Mouse (Mus musculus): ENCODE data around the gene Sart3. TPM values are rescaled to one million over a fixed set of nuclear protein-coding genes. Genes with fewer than 3 reads are reported as not detected.

Sart3 gene
- polyA plus RNA-seq, 1 experiment, result 47.5 TPM

GRCm38 (mm10) chr5:113748556-113749331, 23.6 kb downstream of the Sart3 start:
- Histone ChIP-seq H3K27ac (ENCODE audit: control insufficient read depth, insufficient read depth, low read length) (no peak overlapping the region), H3K27me3 (ENCODE audit: control insufficient read depth, insufficient read depth, low read length) (no peaks in the 10 kb centered on the region), H3K4me1 (replicated peaks; ENCODE audit: control insufficient read depth, insufficient read depth, low read length) (no peaks in the 10 kb centered on the region), H3K36me3 (ENCODE audit: control insufficient read depth, insufficient read depth, low read length) (peaks cover 88% of the 10 kb centered on the region), H3K4me3 (ENCODE audit: control insufficient read depth, insufficient read depth, low read length) (no peak overlapping the region)
- 96% methylated on average over 13 of the region's 13 CpGs for WGBS
- TF ChIP-seq POLR2A (IDR thresholded peaks at IDR 0.05; ENCODE audit: control insufficient read depth, extremely low read depth, insufficient read depth, low read length, poor library complexity), result no peak
- no peak for TF ChIP-seq CTCF (IDR thresholded peaks at IDR 0.05; ENCODE audit: borderline replicate concordance, control insufficient read depth, extremely low read depth, insufficient read depth, low read length, poor library complexity)
- no peak for DNase-seq

GRCm38 (mm10) chr5:113747629-113748028, 24.7 kb downstream of the Sart3 start:
- TF ChIP-seq CTCF (IDR thresholded peaks at IDR 0.05; ENCODE audit: borderline replicate concordance, control insufficient read depth, extremely low read depth, insufficient read depth, low read length, poor library complexity) (peak; percentile 50; the same call in 1 of the 2 replicates), POLR2A (IDR thresholded peaks at IDR 0.05; ENCODE audit: control insufficient read depth, extremely low read depth, insufficient read depth, low read length, poor library complexity) (no peak)
- peaks cover 89% of the 10 kb centered on the region for H3K36me3 ChIP-seq (ENCODE audit: control insufficient read depth, insufficient read depth, low read length)
- no peak overlapping the region for H3K4me3 ChIP-seq (ENCODE audit: control insufficient read depth, insufficient read depth, low read length)
- no peaks in the 10 kb centered on the region for H3K4me1 ChIP-seq (replicated peaks; ENCODE audit: control insufficient read depth, insufficient read depth, low read length)
- H3K27ac ChIP-seq (ENCODE audit: control insufficient read depth, insufficient read depth, low read length), result no peak overlapping the region
- no peaks in the 10 kb centered on the region for H3K27me3 ChIP-seq (ENCODE audit: control insufficient read depth, insufficient read depth, low read length)
- no peak for DNase-seq
- WGBS, result 97% methylated on average over 5 of the region's 5 CpGs

- no peak for TF ChIP-seq POLR2A (IDR thresholded peaks at IDR 0.05; ENCODE audit: control insufficient read depth, extremely low read depth, insufficient read depth, low read length, poor library complexity)
- TF ChIP-seq CTCF (IDR thresholded peaks at IDR 0.05; ENCODE audit: borderline replicate concordance, control insufficient read depth, extremely low read depth, insufficient read depth, low read length, poor library complexity), result no peak
Measured at GRCm38 (mm10) chr5:113737607-113738237, 34.6 kb downstream of the Sart3 start.

GRCm38 (mm10) chr5:113736522-113737164, 35.7 kb downstream of the Sart3 start:
- peaks cover 5% of the 10 kb centered on the region; the same call in 1 of the 2 replicates for H3K36me3 ChIP-seq (ENCODE audit: control insufficient read depth, insufficient read depth, low read length)
- H3K27ac ChIP-seq (ENCODE audit: control insufficient read depth, insufficient read depth, low read length), result no peak overlapping the region
- DNase-seq, result no peak
- no peaks in the 10 kb centered on the region for H3K27me3 ChIP-seq (ENCODE audit: control insufficient read depth, insufficient read depth, low read length)
- 70% methylated on average over 15 of the region's 15 CpGs for WGBS
- H3K4me3 ChIP-seq (ENCODE audit: control insufficient read depth, insufficient read depth, low read length), result peak overlapping the region; percentile 58
- TF ChIP-seq POLR2A (IDR thresholded peaks at IDR 0.05; ENCODE audit: control insufficient read depth, extremely low read depth, insufficient read depth, low read length, poor library complexity) (no peak), CTCF (IDR thresholded peaks at IDR 0.05; ENCODE audit: borderline replicate concordance, control insufficient read depth, extremely low read depth, insufficient read depth, low read length, poor library complexity) (no peak)
- H3K4me1 ChIP-seq (replicated peaks; ENCODE audit: control insufficient read depth, insufficient read depth, low read length), result peaks cover 15% of the 10 kb centered on the region

More at GRCm38 (mm10) chr5:113737607-113738237, 34.6 kb downstream of the Sart3 start:
- 96% methylated on average over 11 of the region's 11 CpGs for WGBS
- H3K27me3 ChIP-seq (ENCODE audit: control insufficient read depth, insufficient read depth, low read length), result no peaks in the 10 kb centered on the region
- H3K36me3 ChIP-seq (ENCODE audit: control insufficient read depth, insufficient read depth, low read length), result peaks cover 12% of the 10 kb centered on the region; the same call in 1 of the 2 replicates
- DNase-seq, result no peak
- no peak overlapping the region for H3K27ac ChIP-seq (ENCODE audit: control insufficient read depth, insufficient read depth, low read length)
- peaks cover 15% of the 10 kb centered on the region for H3K4me1 ChIP-seq (replicated peaks; ENCODE audit: control insufficient read depth, insufficient read depth, low read length)
- no peak overlapping the region for H3K4me3 ChIP-seq (ENCODE audit: control insufficient read depth, insufficient read depth, low read length)

- H3K27me3 ChIP-seq (ENCODE audit: control insufficient read depth, insufficient read depth, low read length), result no peaks in the 10 kb centered on the region
- DNase-seq, result no peak
Measured at GRCm38 (mm10) chr5:113736113-113736502, 36.2 kb downstream of the Sart3 start.

More at GRCm38 (mm10) chr5:113736113-113736502, 36.2 kb downstream of the Sart3 start:
- Histone ChIP-seq H3K4me1 (replicated peaks; ENCODE audit: control insufficient read depth, insufficient read depth, low read length) (peaks cover 15% of the 10 kb centered on the region), H3K27ac (ENCODE audit: control insufficient read depth, insufficient read depth, low read length) (no peak overlapping the region), H3K36me3 (ENCODE audit: control insufficient read depth, insufficient read depth, low read length) (peaks cover 2% of the 10 kb centered on the region; the same call in 1 of the 2 replicates), H3K4me3 (ENCODE audit: control insufficient read depth, insufficient read depth, low read length) (peak overlapping the region; percentile 58)
- 3% methylated on average over 10 of the region's 10 CpGs for WGBS
- TF ChIP-seq CTCF (IDR thresholded peaks at IDR 0.05; ENCODE audit: borderline replicate concordance, control insufficient read depth, extremely low read depth, insufficient read depth, low read length, poor library complexity), result no peak
- TF ChIP-seq POLR2A (IDR thresholded peaks at IDR 0.05; ENCODE audit: control insufficient read depth, extremely low read depth, insufficient read depth, low read length, poor library complexity), result no peak
